Comparison of ENCODE assay signal across 24 mouse cellular contexts in genomic region chr4:23491255-23491654, GRCm38 (mm10).
DNase-seq lines count a peak whose midpoint lies in the region; ATAC-seq lines count a peak whose summit lies in the region.
"Had no signal": no experiment of that assay in that cellular context is flagged by ENCODE, and none has a peak within 500 bp of the region (broad histone marks: within the 10 kb centered on the region; RNA-seq: fewer than 3 reads in every experiment).

No protein-coding gene starts in this region.

- peaks cover 2% of the 10 kb centered on the region; the same call in 1 of the 2 replicates for H3K4me1 ChIP-seq in forebrain, embryonic 11.5 days (replicated peaks; ENCODE audit: control insufficient read depth, insufficient read depth, low read length)
- H3K4me1 ChIP-seq in forebrain, embryonic 10.5 days = peaks cover 25% of the 10 kb centered on the region
- no peaks in the 10 kb centered on the region for H3K4me1 ChIP-seq in kidney, embryonic 14.5 days (ENCODE audit: control insufficient read depth, insufficient read depth, low read length)
- H3K4me1 ChIP-seq in midbrain, embryonic 12.5 days = peaks cover 12% of the 10 kb centered on the region
- H3K4me1 ChIP-seq: heart, embryonic 13.5 days; limb, embryonic 13.5 days; liver, embryonic 13.5 days; stomach, embryonic 15.5 days had no signal

- H3K36me3 ChIP-seq in forebrain, embryonic 11.5 days (ENCODE audit: control insufficient read depth, insufficient read depth, low read length) = no peaks in the 10 kb centered on the region
- H3K36me3 ChIP-seq in forebrain, embryonic 10.5 days (replicated peaks) = no peaks in the 10 kb centered on the region
- H3K36me3 ChIP-seq in kidney, embryonic 14.5 days (ENCODE audit: control insufficient read depth, insufficient read depth, low read length) = no peaks in the 10 kb centered on the region
- H3K36me3 ChIP-seq in midbrain, embryonic 12.5 days = no peaks in the 10 kb centered on the region
- H3K36me3 ChIP-seq: heart, embryonic 13.5 days; limb, embryonic 13.5 days; liver, embryonic 13.5 days; stomach, embryonic 15.5 days had no signal

- ATAC-seq in forebrain, embryonic 11.5 days (replicated peaks; ENCODE audit: low FRiP score) = peak; percentile 70
- peak; percentile 75; the same call in 1 of the 2 replicates for ATAC-seq in kidney, embryonic 14.5 days (ENCODE audit: low FRiP score, low TSS enrichment)
- peak; percentile 89 for ATAC-seq in midbrain, embryonic 12.5 days (ENCODE audit: low FRiP score, low read depth)
- ATAC-seq: CD4-positive, CD25-positive, alpha-beta regulatory T cell, adult 4 months; inflammation-experienced regulatory T-cells, adult 6 months; Patski had no signal

- 6% methylated on average over 2 of the region's 2 CpGs for WGBS in forebrain, embryonic 11.5 days
- WGBS in forebrain, embryonic 10.5 days = 19% methylated on average over 2 of the region's 2 CpGs
- 45% methylated on average over 2 of the region's 2 CpGs for WGBS in kidney, embryonic 14.5 days
- 6% methylated on average over 2 of the region's 2 CpGs for WGBS in midbrain, embryonic 12.5 days

- H3K27me3 ChIP-seq in forebrain, embryonic 11.5 days (ENCODE audit: control insufficient read depth, insufficient read depth, low read length) = no peaks in the 10 kb centered on the region
- H3K27me3 ChIP-seq in forebrain, embryonic 10.5 days (ENCODE audit: poor library complexity, severe bottlenecking) = no peaks in the 10 kb centered on the region
- H3K27me3 ChIP-seq in kidney, embryonic 14.5 days (ENCODE audit: control insufficient read depth, insufficient read depth, low read length) = no peaks in the 10 kb centered on the region
- no peaks in the 10 kb centered on the region; the same call in 1 of the 2 replicates for H3K27me3 ChIP-seq in midbrain, embryonic 12.5 days
- H3K27me3 ChIP-seq: heart, embryonic 13.5 days; limb, embryonic 13.5 days; liver, embryonic 13.5 days; Patski; stomach, embryonic 15.5 days had no signal

- no peak overlapping the region for H3K4me3 ChIP-seq in forebrain, embryonic 11.5 days (ENCODE audit: low read depth, low read length)
- no peak overlapping the region for H3K4me3 ChIP-seq in forebrain, embryonic 10.5 days
- no peak overlapping the region for H3K4me3 ChIP-seq in kidney, embryonic 14.5 days (ENCODE audit: low read length)
- H3K4me3 ChIP-seq in midbrain, embryonic 12.5 days = no peak overlapping the region
- H3K4me3 ChIP-seq: heart, embryonic 13.5 days; limb, embryonic 13.5 days; liver, embryonic 13.5 days; stomach, embryonic 15.5 days had no signal

- H3K9ac ChIP-seq in forebrain, embryonic 11.5 days (ENCODE audit: low read length) = no peak overlapping the region
- no peak overlapping the region for H3K9ac ChIP-seq in kidney, embryonic 14.5 days (ENCODE audit: low read depth, low read length)
- H3K9ac ChIP-seq in midbrain, embryonic 12.5 days (replicated peaks) = no peak overlapping the region
- H3K9ac ChIP-seq: heart, embryonic 13.5 days; limb, embryonic 13.5 days; liver, embryonic 13.5 days; lung, embryonic 14.5 days; stomach, embryonic 15.5 days had no signal

- no peak overlapping the region for H3K27ac ChIP-seq in forebrain, embryonic 11.5 days (ENCODE audit: low read depth, low read length)
- H3K27ac ChIP-seq in forebrain, embryonic 10.5 days = no peak overlapping the region
- H3K27ac ChIP-seq in kidney, embryonic 14.5 days (ENCODE audit: low read depth, low read length) = no peak overlapping the region
- H3K27ac ChIP-seq in midbrain, embryonic 12.5 days (replicated peaks) = peak overlapping the region; percentile 63
- H3K27ac ChIP-seq: heart, embryonic 13.5 days; limb, embryonic 13.5 days; liver, embryonic 13.5 days; stomach, embryonic 15.5 days had no signal

- H3K9me3 ChIP-seq in forebrain, embryonic 11.5 days (ENCODE audit: control insufficient read depth, low read length) = no peaks in the 10 kb centered on the region
- H3K9me3 ChIP-seq in forebrain, embryonic 10.5 days = no peaks in the 10 kb centered on the region
- no peaks in the 10 kb centered on the region for H3K9me3 ChIP-seq in kidney, embryonic 14.5 days (ENCODE audit: control insufficient read depth, low read length)
- no peaks in the 10 kb centered on the region for H3K9me3 ChIP-seq in midbrain, embryonic 12.5 days
- H3K9me3 ChIP-seq: heart, embryonic 13.5 days; limb, embryonic 13.5 days; liver, embryonic 13.5 days; stomach, embryonic 15.5 days had no signal

- no peak for DNase-seq in forebrain, embryonic 11.5 days (ENCODE audit: low spot score)
- DNase-seq in forebrain, embryonic 10.5 days (ENCODE audit: extremely low spot score, low spot score) = no peak
- no peak for DNase-seq in kidney, postnatal 10 days
- peak; percentile 71 for DNase-seq in embryo, embryonic 10.5 days (ENCODE audit: low spot score)
- no peak for DNase-seq in urinary bladder, adult 2 months (ENCODE audit: low spot score)
- DNase-seq in cerebellum, postnatal 4 days (ENCODE audit: low spot score in 2 of 2) = no peak
- DNase-seq: adrenal gland, adult 8-10 months; cerebellum, adult 9-11 months; gastrocnemius, postnatal 10 days; heart, adult 11 months; kidney, adult 2 months; liver, embryonic 13.5 days; lung, embryonic 14.5 days; lung, postnatal 36 days; right cerebral cortex, postnatal 14 days; thymus, adult 2 months had no signal

- H3K4me2 ChIP-seq in forebrain, embryonic 11.5 days (ENCODE audit: low read depth, low read length, severe bottlenecking) = no peak overlapping the region
- H3K4me2 ChIP-seq in kidney, embryonic 14.5 days (replicated peaks; ENCODE audit: low read depth, low read length) = no peak overlapping the region
- H3K4me2 ChIP-seq in midbrain, embryonic 12.5 days (replicated peaks) = no peak overlapping the region
- H3K4me2 ChIP-seq: heart, embryonic 13.5 days; limb, embryonic 13.5 days; liver, embryonic 13.5 days; lung, embryonic 14.5 days; stomach, embryonic 15.5 days had no signal
